Mouse (Mus musculus) liver, embryonic 14.5 days (tissue): ENCODE results near the gene Cep250. TPM values are rescaled to one million over a fixed set of nuclear protein-coding genes. Genes with fewer than 3 reads are reported as not detected.

ENCODE experiments used
- ATAC-seq: fragments of 200-750 bp; cut with Nextera tagmentation; 2 replicates; pipeline ENCODE4 v1.8.0; 2017; ENCODE audit warnings: moderate number of reproducible peaks, mild to moderate bottlenecking, moderate library complexity; ENCODE audit not compliant: insufficient read depth
- DNase-seq, 3 experiments: peaks; one replicate each; pipeline ENCODE4 v3.0.0-alpha.2; 2012 to 2013; ENCODE audit warnings: low read depth in 3 of 3, low spot score in 3 of 3
- H3K27ac ChIP-seq: fragments of 300-500 bp; sonication (generic); 2 replicates; pipeline ENCODE4 v1.5.1; 2014; ENCODE audit warnings: moderate library complexity, mild to moderate bottlenecking, control low read depth, inconsistent platforms
- H3K27me3 ChIP-seq: fragments of 300-500 bp; sonication (generic); 2 replicates; pipeline ENCODE4 v1.6.1; 2014; ENCODE audit warnings: mild to moderate bottlenecking, low read length, moderate library complexity; ENCODE audit not compliant: control insufficient read depth, insufficient read depth
- H3K36me3 ChIP-seq: fragments of 300-500 bp; sonication (generic); replicated peaks from 2 replicates; pipeline ENCODE4 v1.6.1; 2014; ENCODE audit warnings: low read depth; ENCODE audit not compliant: control insufficient read depth, insufficient read depth
- H3K4me1 ChIP-seq, 2 experiments: fragments of 200-500 bp in 1 of 2; fragments of 300-500 bp in 1 of 2; sonication (generic) in 1 of 2; replicated peaks; 2 replicates each; pipeline ENCODE4 v1.6.1; 2012 to 2014; ENCODE audit warnings: antibody characterized with exemption in 1 of 2, inconsistent platforms in 1 of 2, low read length in 1 of 2; ENCODE audit not compliant: control insufficient read depth in 2 of 2, insufficient read depth in 2 of 2
- H3K4me2 ChIP-seq: fragments of 300-500 bp; sonication (generic); 2 replicates; pipeline ENCODE4 v1.6.1; 2014; ENCODE audit warnings: low read depth, mild to moderate bottlenecking, control low read depth, moderate library complexity
- H3K4me3 ChIP-seq, 2 experiments: fragments of 200-500 bp in 1 of 2; fragments of 300-500 bp in 1 of 2; sonication (generic) in 1 of 2; 2 replicates each; pipeline ENCODE4 v1.5.1; 2012 to 2014; ENCODE audit warnings: low read depth in 2 of 2, low read length in 2 of 2, mild to moderate bottlenecking in 2 of 2, control low read depth in 1 of 2, inconsistent platforms in 1 of 2, moderate library complexity in 1 of 2; ENCODE audit not compliant: insufficient read depth in 1 of 2
- H3K9ac ChIP-seq: fragments of 300-500 bp; sonication (generic); replicated peaks from 2 replicates; pipeline ENCODE4 v1.6.1; 2014; ENCODE audit warnings: mild to moderate bottlenecking, control low read depth, moderate library complexity
- H3K9me3 ChIP-seq: fragments of 300-500 bp; sonication (generic); 2 replicates; pipeline ENCODE4 v1.6.1; 2016; ENCODE audit warnings: low read length, mixed read lengths; ENCODE audit not compliant: control insufficient read depth
- CTCF ChIP-seq: IDR thresholded peaks from 2 replicates; pipeline ENCODE4 v1.5.1; 2016; ENCODE audit warnings: antibody characterized with exemption, low read depth, control low read depth
- EP300 ChIP-seq: IDR thresholded peaks from 2 replicates; pipeline ENCODE4 v1.6.1; 2016; ENCODE audit warnings: antibody characterized with exemption, low read depth
- WGBS: fragments of 180-500 bp; shearing (Covaris S2); extraction: QIAGEN DNeasy Blood & Tissue Kit; methylation state at CpG from one replicate; pipeline ENCODE4 v1.1.7; 2014; ENCODE audit not compliant: insufficient replicate concordance; 5-methylcytosine and 5-hydroxymethylcytosine counted together
- polyA plus RNA-seq, 2 experiments: library from polyadenylated mRNA; depleted of rRNA in 1 of 2; stranded (reverse) in 1 of 2; unstranded in 1 of 2; fragments of >200 nt; fragmentation: Nextera tagmentation in 1 of 2; extraction: Ambion mirVana in 1 of 2; gene quantifications; 2 replicates each; pipeline versions ENCODE4 v1.2.1 to v1.2.3; 2012 to 2014

The Cep250 gene
- polyA plus RNA-seq, 2 experiments, result 7.4 to 9.8 TPM

DNA sequence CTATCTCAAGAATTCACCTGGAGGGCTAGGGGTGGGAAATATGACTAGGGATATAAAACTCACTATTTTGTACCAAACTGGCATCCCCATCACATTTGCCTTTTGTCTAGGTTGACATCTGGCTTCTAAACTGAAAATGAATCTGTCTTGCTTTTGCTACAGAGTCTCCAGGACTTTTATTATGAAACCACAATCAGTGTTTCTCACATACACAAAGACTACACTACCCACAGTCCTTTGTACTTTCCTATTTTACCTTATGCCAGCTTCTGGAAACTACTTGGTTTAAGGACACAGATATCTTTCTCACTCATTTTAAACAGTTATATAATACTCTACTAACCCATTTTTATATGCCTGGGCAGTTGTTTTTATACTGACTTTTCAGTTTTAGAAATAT is 69.2 kb downstream of the Cep250 start:
- peaks cover 21 to 30% of the 10 kb centered on the region in 2 experiments for H3K4me1 ChIP-seq
- no peak for DNase-seq
- H3K36me3 ChIP-seq, result no peaks in the 10 kb centered on the region
- no peak overlapping the region for H3K4me2 ChIP-seq
- H3K9me3 ChIP-seq, result no peaks in the 10 kb centered on the region
- no peak overlapping the region for H3K4me3 ChIP-seq
- H3K27me3 ChIP-seq, result no peaks in the 10 kb centered on the region
- H3K27ac ChIP-seq, result no peak overlapping the region
- no peak overlapping the region for H3K9ac ChIP-seq
- no peak for ATAC-seq
- no peak for TF ChIP-seq CTCF
- no peak for TF ChIP-seq EP300

DNA sequence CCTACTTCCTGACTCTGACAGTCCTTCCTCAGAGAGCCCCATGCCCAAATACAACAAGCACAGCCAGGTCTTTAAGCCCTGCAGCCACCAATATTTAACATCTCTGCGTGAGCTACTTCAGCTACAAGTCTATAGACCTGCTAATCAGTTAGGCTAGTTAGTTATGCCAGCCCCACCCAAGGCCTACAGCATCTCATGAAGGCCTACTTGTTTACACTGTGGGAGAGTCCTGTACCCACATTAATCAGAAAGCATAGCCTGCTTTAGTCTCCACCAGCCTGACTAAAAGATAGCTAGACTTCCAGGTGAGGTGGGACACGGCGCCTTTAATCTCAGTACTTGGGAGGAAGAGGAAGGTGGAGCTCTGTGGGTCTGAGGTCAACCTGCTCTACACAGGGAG is 83.1 kb downstream of the Cep250 start:
- Histone ChIP-seq H3K27me3 (no peaks in the 10 kb centered on the region), H3K4me2 (no peak overlapping the region), H3K4me1 (no peaks in the 10 kb centered on the region), H3K9me3 (no peaks in the 10 kb centered on the region), H3K27ac (no peak overlapping the region), H3K4me3 (no peak overlapping the region), H3K36me3 (no peaks in the 10 kb centered on the region), H3K9ac (no peak overlapping the region)
- 57% methylated on average over 3 of the region's 3 CpGs for WGBS
- no peak for TF ChIP-seq EP300
- TF ChIP-seq CTCF, result no peak
- no peak for ATAC-seq
- no peak for DNase-seq

DNA sequence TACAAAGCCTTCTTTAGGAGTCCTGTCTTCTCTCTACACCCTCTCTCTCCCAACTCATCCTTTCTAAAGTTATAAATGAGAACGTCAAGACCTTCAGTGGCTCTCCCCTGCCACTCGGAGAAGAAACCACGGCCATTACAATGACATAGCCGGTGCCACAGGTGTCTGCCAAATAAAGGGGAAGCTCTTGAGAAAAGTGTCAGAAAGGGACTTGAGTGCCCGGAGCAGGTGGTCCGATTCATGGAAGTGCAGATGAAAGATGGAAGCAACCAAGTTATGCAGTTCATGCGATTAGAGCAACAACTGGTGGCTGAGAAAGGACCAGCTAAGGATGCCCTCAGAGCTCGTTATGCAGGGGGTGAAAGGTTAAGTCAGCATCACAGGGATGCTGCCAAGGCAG is 86.6 kb downstream of the Cep250 start:
- no peak overlapping the region for H3K27ac ChIP-seq
- no peaks in the 10 kb centered on the region for H3K9me3 ChIP-seq
- no peak overlapping the region for H3K9ac ChIP-seq
- no peaks in the 10 kb centered on the region for H3K4me1 ChIP-seq
- no peak overlapping the region for H3K4me3 ChIP-seq
- WGBS, result 60% methylated on average over 8 of the region's 8 CpGs
- TF ChIP-seq CTCF (no peak), EP300 (no peak)
- no peaks in the 10 kb centered on the region for H3K36me3 ChIP-seq
- no peaks in the 10 kb centered on the region; the same call in 1 of the 2 replicates for H3K27me3 ChIP-seq
- no peak overlapping the region for H3K4me2 ChIP-seq
- DNase-seq (no peak), ATAC-seq (no peak)

DNA sequence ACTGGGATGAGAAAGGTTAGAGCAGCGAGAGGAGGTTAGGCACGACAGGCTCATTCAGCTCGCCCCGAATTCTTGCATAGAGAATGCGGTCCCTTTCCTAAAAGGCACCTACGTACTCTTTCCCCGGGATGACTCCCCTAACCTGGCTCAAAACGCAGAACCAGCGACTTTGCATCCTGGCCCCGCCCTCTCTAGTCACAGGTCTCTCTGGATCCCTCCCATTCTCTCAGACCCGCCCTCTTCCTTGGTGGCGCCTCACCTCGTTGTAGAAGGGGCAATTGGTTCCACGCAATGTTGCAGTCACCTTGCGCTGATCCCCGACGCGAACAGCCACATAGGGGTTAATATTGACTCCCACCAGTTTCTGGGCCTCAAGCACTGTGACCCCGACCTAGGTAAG is 91.7 kb downstream of the Cep250 start:
- Histone ChIP-seq H3K27ac (no peak overlapping the region), H3K4me2 (0 out of 2 replicates have a peak overlapping the region, but pooled peaks have one; percentile 18), H3K27me3 (no peaks in the 10 kb centered on the region; the same call in 1 of the 2 replicates), H3K9me3 (no peaks in the 10 kb centered on the region), H3K4me1 (no peaks in the 10 kb centered on the region), H3K9ac (no peak overlapping the region), H3K36me3 (no peaks in the 10 kb centered on the region), H3K4me3 (no peak overlapping the region)
- DNase-seq (no peak), ATAC-seq (no peak)
- WGBS, result 11% methylated on average over 19 of the region's 19 CpGs
- TF ChIP-seq CTCF, result no peak

Other genes starting within 250 kb of the Cep250 start
- gene Edem2, start 227.0 kb upstream of the Cep250 start, polyA plus RNA-seq (2012; rRNA removed), result 12.0 and 13.9 TPM in 2 replicates
- 21.2 and 22.6 TPM in 2 replicates for gene Edem2, start 227.0 kb upstream of the Cep250 start, polyA plus RNA-seq (2014; fragmentation: Nextera tagmentation; extraction: Ambion mirVana)
- not detected in 2 replicates for gene Gm17581, start 220.6 kb upstream of the Cep250 start, polyA plus RNA-seq (2012; rRNA removed)
- not detected in 2 replicates for gene Gm17581, start 220.6 kb upstream of the Cep250 start, polyA plus RNA-seq (2014; fragmentation: Nextera tagmentation; extraction: Ambion mirVana)
- 0.56 and 0.93 TPM in 2 replicates for gene Procr, start 205.3 kb upstream of the Cep250 start, polyA plus RNA-seq (2012; rRNA removed)
- gene Procr, start 205.3 kb upstream of the Cep250 start, polyA plus RNA-seq (2014; fragmentation: Nextera tagmentation; extraction: Ambion mirVana), result 0.56 and 0.74 TPM in 2 replicates
- 0.01 and 0.06 TPM in 2 replicates for gene Mmp24, start 181.1 kb upstream of the Cep250 start, polyA plus RNA-seq (2012; rRNA removed)
- gene Mmp24, start 181.1 kb upstream of the Cep250 start, polyA plus RNA-seq (2014; fragmentation: Nextera tagmentation; extraction: Ambion mirVana), result not detected in 2 replicates
- 3.7 and 5.0 TPM in 2 replicates for gene BC029722, start 137.0 kb upstream of the Cep250 start, polyA plus RNA-seq (2012; rRNA removed)
- 2.6 and 2.7 TPM in 2 replicates for gene BC029722, start 137.0 kb upstream of the Cep250 start, polyA plus RNA-seq (2014; fragmentation: Nextera tagmentation; extraction: Ambion mirVana)
- gene Eif6, start 129.5 kb upstream of the Cep250 start, polyA plus RNA-seq (2012; rRNA removed), result 40.9 and 62.4 TPM in 2 replicates
- gene Eif6, start 129.5 kb upstream of the Cep250 start, polyA plus RNA-seq (2014; fragmentation: Nextera tagmentation; extraction: Ambion mirVana), result 128 TPM in 2 replicates
- gene Fam83c, start 121.6 kb upstream of the Cep250 start, polyA plus RNA-seq (2012; rRNA removed), result not detected in 2 replicates
- 0.05 and 0.09 TPM in 2 replicates for gene Fam83c, start 121.6 kb upstream of the Cep250 start, polyA plus RNA-seq (2014; fragmentation: Nextera tagmentation; extraction: Ambion mirVana)
- gene Uqcc1, start 26.1 kb upstream of the Cep250 start, polyA plus RNA-seq (2012; rRNA removed), result 10.5 and 17.4 TPM in 2 replicates
- 25.6 and 31.6 TPM in 2 replicates for gene Uqcc1, start 26.1 kb upstream of the Cep250 start, polyA plus RNA-seq (2014; fragmentation: Nextera tagmentation; extraction: Ambion mirVana)
- not detected in 2 replicates for gene Gm15557, start 15.7 kb upstream of the Cep250 start, polyA plus RNA-seq (2012; rRNA removed)
- not detected in 2 replicates for gene Gm15557, start 15.7 kb upstream of the Cep250 start, polyA plus RNA-seq (2014; fragmentation: Nextera tagmentation; extraction: Ambion mirVana)
- gene Gdf5, start 11.1 kb upstream of the Cep250 start, polyA plus RNA-seq (2012; rRNA removed), result 0.02 and 0.09 TPM in 2 replicates
- gene Gdf5, start 11.1 kb upstream of the Cep250 start, polyA plus RNA-seq (2014; fragmentation: Nextera tagmentation; extraction: Ambion mirVana), result not detected in 2 replicates
- 1.6 and 2.1 TPM in 2 replicates for gene 6430550D23Rik, start 51.5 kb downstream of the Cep250 start, polyA plus RNA-seq (2012; rRNA removed)
- gene 6430550D23Rik, start 51.5 kb downstream of the Cep250 start, polyA plus RNA-seq (2014; fragmentation: Nextera tagmentation; extraction: Ambion mirVana), result 0.41 and 1.9 TPM in 2 replicates
- 72.8 and 90.2 TPM in 2 replicates for gene Ergic3, start 51.6 kb downstream of the Cep250 start, polyA plus RNA-seq (2012; rRNA removed)
- gene Ergic3, start 51.6 kb downstream of the Cep250 start, polyA plus RNA-seq (2014; fragmentation: Nextera tagmentation; extraction: Ambion mirVana), result 95.7 and 98.0 TPM in 2 replicates
- 0.02 TPM in 1 of 2 replicates, not detected in the other for gene Fer1l4, start 96.5 kb downstream of the Cep250 start, polyA plus RNA-seq (2012; rRNA removed)
- not detected in 2 replicates for gene Fer1l4, start 96.5 kb downstream of the Cep250 start, polyA plus RNA-seq (2014; fragmentation: Nextera tagmentation; extraction: Ambion mirVana)
- 0.69 and 1.1 TPM in 2 replicates for gene Spag4, start 108.7 kb downstream of the Cep250 start, polyA plus RNA-seq (2012; rRNA removed)
- gene Spag4, start 108.7 kb downstream of the Cep250 start, polyA plus RNA-seq (2014; fragmentation: Nextera tagmentation; extraction: Ambion mirVana), result 0.49 and 1.2 TPM in 2 replicates
- 17.9 and 21.2 TPM in 2 replicates for gene Cpne1, start 155.5 kb downstream of the Cep250 start, polyA plus RNA-seq (2012; rRNA removed)
- gene Cpne1, start 155.5 kb downstream of the Cep250 start, polyA plus RNA-seq (2014; fragmentation: Nextera tagmentation; extraction: Ambion mirVana), result 11.5 and 14.0 TPM in 2 replicates
- gene Rbm12, start 155.5 kb downstream of the Cep250 start, polyA plus RNA-seq (2012; rRNA removed), result 1.7 and 5.0 TPM in 2 replicates
- gene Rbm12, start 155.5 kb downstream of the Cep250 start, polyA plus RNA-seq (2014; fragmentation: Nextera tagmentation; extraction: Ambion mirVana), result 9.6 and 9.8 TPM in 2 replicates
- 1.9 and 3.9 TPM in 2 replicates for gene Gm28036, start 170.6 kb downstream of the Cep250 start, polyA plus RNA-seq (2012; rRNA removed)
- 5.1 and 5.5 TPM in 2 replicates for gene Gm28036, start 170.6 kb downstream of the Cep250 start, polyA plus RNA-seq (2014; fragmentation: Nextera tagmentation; extraction: Ambion mirVana)
- gene Romo1, start 187.6 kb downstream of the Cep250 start, polyA plus RNA-seq (2012; rRNA removed), result 123 and 181 TPM in 2 replicates
- 248 and 249 TPM in 2 replicates for gene Romo1, start 187.6 kb downstream of the Cep250 start, polyA plus RNA-seq (2014; fragmentation: Nextera tagmentation; extraction: Ambion mirVana)
- 37.3 and 40.9 TPM in 2 replicates for gene Nfs1, start 187.7 kb downstream of the Cep250 start, polyA plus RNA-seq (2012; rRNA removed)
- gene Nfs1, start 187.7 kb downstream of the Cep250 start, polyA plus RNA-seq (2014; fragmentation: Nextera tagmentation; extraction: Ambion mirVana), result 55.3 and 62.5 TPM in 2 replicates
- gene Rbm39, start 223.8 kb downstream of the Cep250 start, polyA plus RNA-seq (2012; rRNA removed), result 46.5 and 69.5 TPM in 2 replicates
- gene Rbm39, start 223.8 kb downstream of the Cep250 start, polyA plus RNA-seq (2014; fragmentation: Nextera tagmentation; extraction: Ambion mirVana), result 207 and 223 TPM in 2 replicates
- 2.6 and 2.9 TPM in 2 replicates for gene Phf20, start 240.0 kb downstream of the Cep250 start, polyA plus RNA-seq (2012; rRNA removed)
- 10.1 and 12.7 TPM in 2 replicates for gene Phf20, start 240.0 kb downstream of the Cep250 start, polyA plus RNA-seq (2014; fragmentation: Nextera tagmentation; extraction: Ambion mirVana)